Mouse (Mus musculus) heart, embryonic 16.5 days (tissue): ENCODE results near the gene Map2k2. TPM values are rescaled to one million over a fixed set of nuclear protein-coding genes. Genes with fewer than 3 reads are reported as not detected.

Experiments used
- ATAC-seq: fragments of 200-750 bp; cut with Nextera tagmentation; replicated peaks from 2 replicates; pipeline ENCODE4 v1.8.0; 2017; ENCODE audit warnings: moderate number of reproducible peaks; ENCODE audit not compliant: insufficient read depth, low FRiP score; ENCODE audit errors: extremely low read depth
- H3K27ac ChIP-seq: fragments of 300-500 bp; sonication (generic); 2 replicates; pipeline ENCODE4 v1.5.1; 2014; ENCODE audit warnings: mild to moderate bottlenecking, low read length, control low read depth, moderate library complexity
- H3K27me3 ChIP-seq: fragments of 300-500 bp; sonication (generic); 2 replicates; pipeline ENCODE4 v1.6.1; 2014; ENCODE audit warnings: low read length, mixed read lengths; ENCODE audit not compliant: control insufficient read depth, insufficient read depth
- H3K36me3 ChIP-seq: fragments of 300-500 bp; sonication (generic); 2 replicates; pipeline ENCODE4 v1.6.1; 2014; ENCODE audit not compliant: control insufficient read depth, insufficient read depth
- H3K4me1 ChIP-seq: fragments of 300-500 bp; sonication (generic); 2 replicates; pipeline ENCODE4 v1.6.1; 2014; ENCODE audit warnings: low read length, mixed read lengths; ENCODE audit not compliant: control insufficient read depth, insufficient read depth
- H3K4me2 ChIP-seq: fragments of 300-500 bp; sonication (generic); 2 replicates; pipeline ENCODE4 v1.6.1; 2014; ENCODE audit warnings: low read depth, mild to moderate bottlenecking, control low read depth, low read length
- H3K4me3 ChIP-seq: fragments of 300-500 bp; sonication (generic); 2 replicates; pipeline ENCODE4 v1.5.1; 2014; ENCODE audit warnings: mild to moderate bottlenecking, control low read depth, low read length
- H3K9ac ChIP-seq: fragments of 300-500 bp; sonication (generic); 2 replicates; pipeline ENCODE4 v1.6.1; 2014; ENCODE audit warnings: low read length, control low read depth
- H3K9me3 ChIP-seq: fragments of 300-500 bp; sonication (generic); replicated peaks from 2 replicates; pipeline ENCODE4 v1.6.1; 2016; ENCODE audit warnings: low read length; ENCODE audit not compliant: control insufficient read depth
- WGBS: fragments of 180-500 bp; shearing (Covaris S2); extraction: QIAGEN DNeasy Blood & Tissue Kit; methylation state at CpG from one replicate; pipeline ENCODE4 v1.1.7; 2014; 5-methylcytosine and 5-hydroxymethylcytosine counted together
- polyA plus RNA-seq: library from polyadenylated mRNA; unstranded; fragments of >200 nt; fragmentation: Nextera tagmentation; extraction: Ambion mirVana; gene quantifications from 2 replicates; pipeline ENCODE4 v1.2.1, GENCODE M21; 2015

Map2k2 gene
- polyA plus RNA-seq, 1 experiment from 2014 or later: 143 TPM

DNA sequence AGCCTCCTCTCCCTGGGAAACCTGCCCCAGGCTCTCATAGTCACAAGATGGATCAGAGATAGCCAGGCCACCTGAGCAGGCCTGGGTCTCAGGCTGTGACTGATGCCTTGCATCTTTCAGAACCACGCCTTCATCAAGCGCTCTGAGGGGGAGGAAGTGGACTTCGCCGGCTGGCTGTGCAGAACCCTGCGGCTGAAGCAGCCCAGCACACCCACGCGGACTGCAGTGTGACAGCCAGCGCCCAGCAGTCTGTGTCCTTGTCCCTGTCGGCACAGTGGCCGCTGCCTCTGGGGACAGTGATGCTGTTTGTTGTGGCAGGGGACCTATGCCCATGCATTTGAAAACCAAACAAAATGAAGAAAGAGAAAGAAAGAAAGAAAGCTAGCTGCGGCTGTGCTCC is 17.8 kb downstream of the Map2k2 start:
- Histone ChIP-seq H3K4me3 (no peak overlapping the region), H3K27ac (no peak overlapping the region), H3K9ac (no peak overlapping the region), H3K4me1 (peaks cover 10% of the 10 kb centered on the region), H3K36me3 (peaks cover 37% of the 10 kb centered on the region), H3K9me3 (no peaks in the 10 kb centered on the region), H3K4me2 (no peak overlapping the region), H3K27me3 (no peaks in the 10 kb centered on the region)
- WGBS: 76% methylated on average over 11 of the region's 11 CpGs
- ATAC-seq: no peak

DNA sequence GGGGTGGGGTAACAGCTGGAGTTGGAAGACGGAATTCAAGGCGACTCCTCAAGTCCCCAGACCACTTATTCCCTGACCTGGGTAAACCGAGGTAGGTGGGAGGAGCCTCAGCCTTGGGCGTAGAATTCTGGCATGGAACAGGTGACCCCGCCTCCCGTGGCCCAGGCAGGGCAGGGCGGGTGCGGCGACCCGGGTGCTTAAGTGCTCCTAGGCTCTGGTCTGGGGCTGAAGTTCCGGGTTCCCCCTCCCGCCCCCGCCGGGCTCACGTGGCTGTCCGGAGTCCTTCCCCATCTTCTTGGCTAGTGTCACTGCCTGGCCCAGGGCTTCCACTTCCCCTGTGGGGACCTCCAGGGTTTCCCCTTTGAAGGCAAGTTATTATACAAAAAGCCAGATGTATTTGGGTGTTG is 28.5 kb downstream of the Map2k2 start:
- Histone ChIP-seq H3K4me3 (peak overlapping the region; percentile 12), H3K36me3 (no peaks in the 10 kb centered on the region), H3K4me1 (peaks cover 30% of the 10 kb centered on the region), H3K9ac (peak overlapping the region; percentile 7; the same call in 1 of the 2 replicates), H3K27ac (no peak overlapping the region), H3K27me3 (no peaks in the 10 kb centered on the region; the same call in 1 of the 2 replicates), H3K4me2 (peak overlapping the region; percentile 87), H3K9me3 (no peaks in the 10 kb centered on the region)
- ATAC-seq: no peak
- 4% methylated on average over 16 of the region's 16 CpGs for WGBS

DNA sequence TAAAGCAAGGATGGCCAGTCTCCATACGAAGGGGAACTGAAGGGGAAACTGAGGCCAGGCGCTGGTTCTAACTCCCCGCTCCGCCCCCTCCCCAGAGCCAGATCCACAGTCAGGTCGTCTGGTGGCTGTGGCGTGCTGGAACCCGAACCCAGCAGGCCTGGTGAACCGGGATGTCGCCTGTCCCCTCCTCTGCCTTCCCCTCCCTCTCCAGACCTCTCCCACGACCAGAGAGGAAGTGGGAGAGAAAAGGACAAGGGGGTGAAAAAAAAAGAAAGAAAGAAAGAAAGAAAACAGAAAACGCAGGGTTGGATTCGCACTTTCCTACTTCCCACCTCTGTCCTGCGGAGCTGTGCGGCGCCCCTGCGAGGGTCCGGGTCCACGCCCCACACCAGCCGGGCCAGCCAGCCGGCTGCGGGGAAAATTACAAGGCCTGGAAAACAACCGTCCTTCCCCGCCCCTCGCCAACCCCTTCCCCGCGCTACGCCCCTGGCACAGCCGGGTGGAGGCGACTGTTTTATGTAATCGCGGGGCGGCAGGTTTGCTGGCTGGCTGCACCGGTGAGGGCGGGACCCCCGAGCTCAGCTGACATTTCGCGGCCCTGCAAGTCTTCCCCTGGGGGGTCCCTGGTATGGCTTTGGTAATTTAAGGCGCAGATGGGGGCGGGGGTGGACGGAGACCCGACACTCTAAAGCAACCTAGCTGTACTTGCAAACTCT is 29.4 kb downstream of the Map2k2 start, which contains the start of gene Zbtb7a:
Gene Zbtb7a, plus strand, starts transcription at position 255 of the 716 bp plus-strand sequence.
- Histone ChIP-seq H3K36me3 (no peaks in the 10 kb centered on the region), H3K27ac (peak within 1 kb of the TSS; percentile 97), H3K4me1 (peaks cover 33% of the 10 kb centered on the region), H3K4me2 (peak within 1 kb of the TSS; percentile 87), H3K27me3 (no peaks in the 10 kb centered on the region; the same call in 1 of the 2 replicates), H3K9ac (peak within 1 kb of the TSS; percentile 89), H3K9me3 (no peaks in the 10 kb centered on the region), H3K4me3 (peak within 1 kb of the TSS; percentile 82)
- ATAC-seq: no peak
- WGBS: 4% methylated on average over 40 of the region's 41 CpGs

GRCm38 (mm10) chr10:81135831-81136705 is 30.4 kb downstream of the Map2k2 start:
- H3K4me1 ChIP-seq: peaks cover 43% of the 10 kb centered on the region
- under 1% methylated on average over 69 of the region's 86 CpGs for WGBS
- no peaks in the 10 kb centered on the region for H3K9me3 ChIP-seq
- H3K4me3 ChIP-seq: peak overlapping the region; percentile 82
- H3K27me3 ChIP-seq: no peaks in the 10 kb centered on the region; the same call in 1 of the 2 replicates
- H3K4me2 ChIP-seq: peak overlapping the region; percentile 87
- peak; percentile 38 for ATAC-seq
- H3K36me3 ChIP-seq: no peaks in the 10 kb centered on the region
- peak overlapping the region; percentile 89 for H3K9ac ChIP-seq
- peak overlapping the region; percentile 97 for H3K27ac ChIP-seq

GRCm38 (mm10) chr10:81136706-81137231 is 31.1 kb downstream of the Map2k2 start:
- Histone ChIP-seq H3K36me3 (no peaks in the 10 kb centered on the region), H3K9ac (peak overlapping the region; percentile 89), H3K9me3 (no peaks in the 10 kb centered on the region), H3K27ac (peak overlapping the region; percentile 97), H3K4me3 (peak overlapping the region; percentile 82), H3K4me2 (peak overlapping the region; percentile 87), H3K27me3 (no peaks in the 10 kb centered on the region; the same call in 1 of the 2 replicates), H3K4me1 (peaks cover 50% of the 10 kb centered on the region)
- peak; percentile 7 for ATAC-seq
- WGBS: under 1% methylated on average over 40 of the region's 50 CpGs

DNA sequence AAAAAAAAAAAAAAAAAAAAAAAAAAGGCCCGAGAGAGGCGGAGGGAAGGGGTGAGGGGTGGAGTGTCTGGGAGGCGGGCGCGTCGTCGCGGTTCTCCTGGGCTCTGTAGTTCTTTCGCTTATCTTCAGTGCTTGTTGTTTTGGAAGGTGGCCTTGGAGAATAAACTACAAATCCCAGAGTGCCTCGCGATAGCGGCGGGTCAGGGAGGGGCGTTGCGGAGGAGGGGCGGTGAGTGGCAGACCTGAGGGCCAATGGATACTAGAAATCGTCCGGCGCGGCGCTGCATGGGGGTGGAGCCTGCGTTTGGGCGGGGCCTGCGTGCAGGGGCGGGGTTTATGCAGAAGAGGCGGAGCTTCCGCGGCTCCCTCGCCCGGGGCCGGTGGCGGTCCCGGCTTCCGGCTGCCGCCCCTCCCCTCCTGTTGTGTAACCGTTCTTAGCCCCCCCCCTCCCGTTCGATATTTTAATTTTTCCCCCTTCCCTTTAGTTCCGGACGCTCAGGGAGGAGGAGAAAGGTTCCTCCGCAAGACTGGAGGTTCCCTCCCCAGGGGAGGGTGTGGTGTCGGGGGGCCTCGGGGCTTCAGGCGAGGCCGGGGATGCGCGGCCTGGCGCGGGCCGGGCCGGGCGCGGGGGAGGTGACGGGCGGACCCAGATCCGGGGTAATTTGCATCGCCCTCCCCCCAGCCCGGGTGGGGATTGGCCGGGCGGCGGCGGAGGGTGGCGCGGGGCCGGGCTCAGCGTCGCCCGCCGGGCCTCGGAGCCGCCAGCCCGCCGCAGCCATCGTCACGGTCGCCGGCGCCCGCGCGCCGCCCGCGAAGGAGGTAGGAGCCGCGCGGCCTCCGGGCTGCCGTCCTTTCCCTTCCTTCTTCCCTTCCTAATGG is 31.8 kb downstream of the Map2k2 start:
- ATAC-seq: peak; percentile 88
- no peaks in the 10 kb centered on the region for H3K9me3 ChIP-seq
- H3K36me3 ChIP-seq: no peaks in the 10 kb centered on the region
- peaks cover 56% of the 10 kb centered on the region for H3K4me1 ChIP-seq
- 0% methylated on average over 75 of the region's 89 CpGs for WGBS
- H3K4me2 ChIP-seq: peak overlapping the region; percentile 94
- H3K9ac ChIP-seq: peak overlapping the region; percentile 92
- H3K27ac ChIP-seq: peak overlapping the region; percentile 97
- no peaks in the 10 kb centered on the region; the same call in 1 of the 2 replicates for H3K27me3 ChIP-seq
- peak overlapping the region; percentile 87 for H3K4me3 ChIP-seq

DNA sequence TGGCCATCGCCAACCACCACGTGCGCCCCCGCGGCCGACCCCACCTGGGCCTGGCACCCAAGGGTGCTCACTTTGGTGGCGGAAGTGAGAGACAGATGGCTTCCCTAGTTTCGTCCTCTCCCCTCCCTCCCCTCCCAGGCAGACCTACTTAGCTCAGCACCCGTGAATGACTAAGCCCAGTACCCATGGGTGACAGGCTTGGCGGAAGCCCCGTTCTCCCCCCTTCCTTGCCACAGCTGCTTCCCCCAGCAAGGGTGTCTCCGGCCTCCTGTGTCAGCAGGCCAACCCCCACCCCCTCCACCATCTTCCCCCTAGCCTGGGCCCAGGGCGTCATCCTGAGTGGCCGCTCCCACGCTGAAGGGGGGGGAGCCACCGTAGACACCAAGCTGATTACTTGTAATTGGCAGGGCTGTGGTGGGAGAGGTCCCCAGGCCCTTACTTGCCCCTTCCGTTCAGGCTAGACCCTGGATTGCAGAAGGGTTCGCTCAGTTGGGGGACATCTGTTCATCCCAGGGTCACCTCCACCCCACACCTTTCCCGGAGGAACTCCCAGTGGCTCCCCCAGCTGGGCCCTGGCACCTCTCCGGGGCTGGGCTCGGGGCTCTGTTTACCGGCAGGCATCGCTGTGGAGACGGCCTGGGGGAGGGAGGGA is 32.5 kb downstream of the Map2k2 start:
- 0% methylated on average over 22 of the region's 24 CpGs for WGBS
- ATAC-seq: no peak
- Histone ChIP-seq H3K27ac (peak overlapping the region; percentile 94), H3K9ac (peak overlapping the region; percentile 92), H3K36me3 (no peaks in the 10 kb centered on the region), H3K9me3 (no peaks in the 10 kb centered on the region), H3K27me3 (no peaks in the 10 kb centered on the region; the same call in 1 of the 2 replicates), H3K4me3 (peak overlapping the region; percentile 87), H3K4me1 (peaks cover 61% of the 10 kb centered on the region), H3K4me2 (peak overlapping the region; percentile 94)
